Mouse (Mus musculus) CH12.LX (cell line): ENCODE results near the gene Ceacam2. TPM values are rescaled to one million over a fixed set of nuclear protein-coding genes. Genes with fewer than 3 reads are reported as not detected.
A peak's percentile ranks its signal among the peaks of the same experiment; 100 is the strongest.

Source experiments
- DNase-seq: peaks from one replicate; pipeline ENCODE4 v3.0.0-alpha.2; 2013; ENCODE audit errors: extremely low read depth
- H3K27ac ChIP-seq: 2 replicates; pipeline ENCODE4 v1.5.1; 2012; ENCODE audit warnings: low read depth, mild to moderate bottlenecking, control low read depth, moderate library complexity; ENCODE audit not compliant: insufficient read depth
- H3K27me3 ChIP-seq: replicated peaks from 2 replicates; pipeline ENCODE3; 2012; ENCODE audit warnings: inconsistent platforms
- H3K36me3 ChIP-seq, 2 experiments: replicated peaks in 1 of 2; 2 replicates each; pipeline versions ENCODE3 to v1.6.1; 2012; ENCODE audit warnings: inconsistent platforms in 1 of 2, low read length in 1 of 2, mild to moderate bottlenecking in 1 of 2, mixed read lengths in 1 of 2, moderate library complexity in 1 of 2; ENCODE audit not compliant: control insufficient read depth in 1 of 2, insufficient read depth in 1 of 2
- H3K4me1 ChIP-seq, 2 experiments: 2 replicates each; pipeline ENCODE4 v1.6.1; 2012; ENCODE audit warnings: inconsistent platforms in 1 of 2, moderate library complexity in 1 of 2; ENCODE audit not compliant: insufficient read depth in 2 of 2, control insufficient read depth in 1 of 2
- H3K4me2 ChIP-seq: 2 replicates; pipeline ENCODE4 v1.6.1; 2012; ENCODE audit warnings: low read depth, mild to moderate bottlenecking, control low read depth; ENCODE audit not compliant: poor library complexity, insufficient read depth, severe bottlenecking
- H3K4me3 ChIP-seq, 3 experiments: fragments of 150-350 bp in 1 of 3; sonication (generic) in 1 of 3; replicated peaks in 1 of 3; 2 replicates each; pipeline versions ENCODE3 to v1.5.1; 2011 to 2012; ENCODE audit warnings: low read depth in 2 of 3, low read length in 2 of 3, mild to moderate bottlenecking in 2 of 3, moderate library complexity in 2 of 3, control low read depth in 1 of 3, improper control_type of control experiment in 1 of 3, inconsistent platforms in 1 of 3, mixed read lengths in 1 of 3; ENCODE audit not compliant: poor library complexity in 1 of 3
- H3K79me2 ChIP-seq: replicated peaks from 2 replicates; pipeline ENCODE4 v1.6.1; 2012; ENCODE audit warnings: mild to moderate bottlenecking, moderate library complexity; ENCODE audit not compliant: control insufficient read depth, poor library complexity, insufficient read depth, severe bottlenecking; ENCODE audit errors: extremely low read depth
- H3K9ac ChIP-seq: 2 replicates; pipeline ENCODE4 v1.6.1; 2012; ENCODE audit warnings: low read depth, mild to moderate bottlenecking, control low read depth, moderate library complexity; ENCODE audit not compliant: insufficient read depth
- H3K9me3 ChIP-seq: replicated peaks from 2 replicates; pipeline ENCODE3; 2012; ENCODE audit warnings: low read length, inconsistent platforms, mixed read lengths
- BHLHE40 ChIP-seq: IDR thresholded peaks from 2 replicates; pipeline ENCODE4 v1.6.1; 2011; ENCODE audit warnings: mild to moderate bottlenecking, low read depth, low read length, improper control_type of control experiment
- CHD1 ChIP-seq: IDR thresholded peaks from 2 replicates; pipeline ENCODE4 v1.6.1; 2012; ENCODE audit warnings: low read depth, low read length, improper control_type of control experiment, inconsistent platforms
- CHD2 ChIP-seq: IDR thresholded peaks from 2 replicates; pipeline ENCODE4 v1.6.1; 2011; ENCODE audit warnings: low read length, improper control_type of control experiment
- CTCF ChIP-seq, 2 experiments: IDR thresholded peaks in 1 of 2; conservative IDR thresholded peaks in 1 of 2; 2 replicates each; pipeline ENCODE4 v1.5.1; 2011 to 2012; ENCODE audit warnings: low read depth in 2 of 2, low read length in 2 of 2, improper control_type of control experiment in 1 of 2, inconsistent platforms in 1 of 2, mild to moderate bottlenecking in 1 of 2, moderate library complexity in 1 of 2
- E2F4 ChIP-seq: IDR thresholded peaks from 2 replicates; pipeline ENCODE4 v1.6.1; 2011; ENCODE audit warnings: low read depth, low read length, improper control_type of control experiment; ENCODE audit not compliant: insufficient replicate concordance
- ELF1 ChIP-seq: IDR thresholded peaks from 2 replicates; pipeline ENCODE4 v1.6.1; 2014; ENCODE audit warnings: low read depth, mild to moderate bottlenecking, inconsistent platforms, low read length, improper control_type of control experiment
- GABPA ChIP-seq: IDR thresholded peaks from 2 replicates; pipeline ENCODE4 v1.6.1; 2012; ENCODE audit warnings: low read depth, low read length, improper control_type of control experiment, inconsistent platforms; ENCODE audit not compliant: insufficient replicate concordance
- HCFC1 ChIP-seq: IDR thresholded peaks from 2 replicates; pipeline ENCODE4 v1.6.1; 2012; ENCODE audit warnings: low read depth, mild to moderate bottlenecking, inconsistent platforms, low read length, improper control_type of control experiment
- IRF4 ChIP-seq: IDR thresholded peaks from 2 replicates; pipeline ENCODE4 v1.6.1; 2014; ENCODE audit warnings: low read depth, mild to moderate bottlenecking, inconsistent platforms, low read length, improper control_type of control experiment
- JUN ChIP-seq: IDR thresholded peaks from 2 replicates; pipeline ENCODE4 v1.6.1; 2011; ENCODE audit warnings: low read depth, mild to moderate bottlenecking, low read length, improper control_type of control experiment, moderate library complexity; ENCODE audit not compliant: insufficient read depth
- KAT2A ChIP-seq: IDR thresholded peaks from 2 replicates; pipeline ENCODE4 v1.6.1; 2012; ENCODE audit warnings: low read length, improper control_type of control experiment, inconsistent platforms; ENCODE audit not compliant: insufficient replicate concordance
- MAX ChIP-seq: IDR thresholded peaks from 2 replicates; pipeline ENCODE4 v1.6.1; 2011; ENCODE audit warnings: low read length, improper control_type of control experiment
- MAZ ChIP-seq: IDR thresholded peaks from 2 replicates; pipeline ENCODE4 v1.6.1; 2012; ENCODE audit warnings: low read depth, mild to moderate bottlenecking, inconsistent platforms, low read length, improper control_type of control experiment, moderate library complexity
- MEF2A ChIP-seq: IDR thresholded peaks from 2 replicates; pipeline ENCODE4 v1.6.1; 2014; ENCODE audit warnings: low read depth, mild to moderate bottlenecking, inconsistent platforms, low read length, improper control_type of control experiment, borderline replicate concordance
- MXI1 ChIP-seq: IDR thresholded peaks from 2 replicates; pipeline ENCODE4 v1.6.1; 2011; ENCODE audit warnings: mild to moderate bottlenecking, low read depth, low read length, improper control_type of control experiment
- NELFE ChIP-seq: IDR thresholded peaks from 2 replicates; pipeline ENCODE4 v1.6.1; 2011; ENCODE audit warnings: low read depth, low read length, improper control_type of control experiment
- NRF1 ChIP-seq: IDR thresholded peaks from 2 replicates; pipeline ENCODE4 v1.6.1; 2014; ENCODE audit warnings: low read depth, mild to moderate bottlenecking, inconsistent platforms, low read length, improper control_type of control experiment, moderate library complexity
- POLR2A ChIP-seq: IDR thresholded peaks from 2 replicates; pipeline ENCODE4 v1.6.1; 2011; ENCODE audit warnings: low read depth, mild to moderate bottlenecking, improper control_type of control experiment, low read length
- POLR2AphosphoS2 ChIP-seq: IDR thresholded peaks from 2 replicates; pipeline ENCODE4 v1.6.1; 2011; ENCODE audit warnings: low read depth, low read length, improper control_type of control experiment
- RAD21 ChIP-seq: IDR thresholded peaks from 2 replicates; pipeline ENCODE4 v1.6.1; 2011; ENCODE audit warnings: low read depth, mild to moderate bottlenecking, low read length, improper control_type of control experiment, moderate library complexity
- RCOR1 ChIP-seq: conservative IDR thresholded peaks from 2 replicates; pipeline ENCODE4 v1.6.1; 2012; ENCODE audit warnings: low read depth, mild to moderate bottlenecking, inconsistent platforms, low read length, improper control_type of control experiment
- SIN3A ChIP-seq: IDR thresholded peaks from 2 replicates; pipeline ENCODE4 v1.6.1; 2012; ENCODE audit warnings: low read length, improper control_type of control experiment, inconsistent platforms
- SMC3 ChIP-seq: IDR thresholded peaks from 2 replicates; pipeline ENCODE4 v1.6.1; 2011; ENCODE audit warnings: low read depth, low read length, improper control_type of control experiment
- TBP ChIP-seq: conservative IDR thresholded peaks from 2 replicates; pipeline ENCODE4 v1.6.1; 2011; ENCODE audit warnings: low read depth, low read length, improper control_type of control experiment
- UBTF ChIP-seq: IDR thresholded peaks from 2 replicates; pipeline ENCODE4 v1.6.1; 2012; ENCODE audit warnings: low read depth, mild to moderate bottlenecking, inconsistent platforms, low read length, improper control_type of control experiment, moderate library complexity
- USF1 ChIP-seq: IDR thresholded peaks from 2 replicates; pipeline ENCODE4 v1.6.1; 2014; ENCODE audit warnings: low read depth, mild to moderate bottlenecking, inconsistent platforms, low read length, improper control_type of control experiment
- USF2 ChIP-seq: conservative IDR thresholded peaks from 2 replicates; pipeline ENCODE4 v1.6.1; 2011; ENCODE audit warnings: low read depth, low read length, improper control_type of control experiment
- ZC3H11A ChIP-seq: IDR thresholded peaks from 2 replicates; pipeline ENCODE4 v1.6.1; 2012; ENCODE audit warnings: low read depth, mild to moderate bottlenecking, inconsistent platforms, low read length, improper control_type of control experiment
- ZMIZ1 ChIP-seq: IDR thresholded peaks from 2 replicates; pipeline ENCODE4 v1.6.1; 2012; ENCODE audit warnings: low read depth, mild to moderate bottlenecking, inconsistent platforms, low read length, improper control_type of control experiment
- dilution Hi-C: fragments of 300-500 bp; cut with MboI; formaldehyde crosslinking; loops from 2 replicates; pipeline ENCODE4 v1.14.3; 2020; ENCODE audit warnings: low sequenced_read_pairs; ENCODE audit not compliant: extremely low pct_unique_long_range_greater_than_20kb, extremely low pct_ligation_motif_present
- in situ Hi-C: fragments of 300-500 bp; cut with MboI; formaldehyde crosslinking; loops from 3 replicates; pipeline ENCODE4 v1.14.3; 2019; ENCODE audit warnings: low sequenced_read_pairs, low pct_ligation_motif_present, low pct_unique_long_range_greater_than_20kb, mixed read lengths
- polyA plus RNA-seq: library from polyadenylated mRNA; unstranded; fragments of >175 nt; gene quantifications from 2 replicates; pipeline ENCODE4 v1.2.1, GENCODE M21; 2012; ENCODE audit warnings: low read depth; ENCODE audit not compliant: insufficient read length
- total RNA-seq, 2 experiments: library from RNA; depleted of rRNA; stranded (reverse); fragments of 300-350 nt in 1 of 2; fragments of >200 nt in 1 of 2; gene quantifications; 2 replicates each; pipeline ENCODE4 v1.2.3; 2012 to 2014

Ceacam2 gene
- total and polyA plus RNA-seq, 3 experiments, result 0.64 TPM; not detected in 2

- TF ChIP-seq JUN, result no peak
- TF ChIP-seq UBTF, result no peak
- no peak for TF ChIP-seq GABPA
- no peak for TF ChIP-seq CHD1
- peak; percentile 69 for TF ChIP-seq SMC3
- TF ChIP-seq USF1, result no peak
- TF ChIP-seq KAT2A, result no peak
- no peak for TF ChIP-seq USF2
- TF ChIP-seq TBP, result no peak
Measured at GRCm38 (mm10) chr7:25486186-25486585, 53.5 kb downstream of the Ceacam2 start (continued).

- H3K9ac ChIP-seq, result no peak overlapping the region
- no peak for DNase-seq
- TF ChIP-seq MEF2A (no peak), NELFE (no peak), CHD2 (no peak), IRF4 (no peak), SMC3 (no peak), KAT2A (no peak), USF2 (no peak), MAX (no peak), RAD21 (no peak), POLR2A (no peak)
- H3K79me2 ChIP-seq, result no peaks in the 10 kb centered on the region
- H3K27ac ChIP-seq, result no peak overlapping the region
- H3K4me1 ChIP-seq, result no peaks in the 10 kb centered on the region
- H3K4me2 ChIP-seq, result no peak overlapping the region
- H3K4me3 ChIP-seq, result no peak overlapping the region
- dilution Hi-C loops, result no loop called here
- no peaks in the 10 kb centered on the region for H3K36me3 ChIP-seq
- no peaks in the 10 kb centered on the region for H3K9me3 ChIP-seq
- H3K27me3 ChIP-seq, result peaks cover 21% of the 10 kb centered on the region
- in situ Hi-C loops, result loop anchor here (10.0 kb wide), 1 partner anchor 50 kb away; the partner anchor contains the start of gene Ceacam2
Measured at GRCm38 (mm10) chr7:25485061-25485460, 54.6 kb downstream of the Ceacam2 start.

GRCm38 (mm10) chr7:25483133-25483735, 56.4 kb downstream of the Ceacam2 start:
- in situ Hi-C loops, result loop anchor here (5.0 to 10.0 kb wide), 2 partner anchors 52 to 114 kb away; partner anchors contain the start of gene Ceacam2

More at GRCm38 (mm10) chr7:25483133-25483735, 56.4 kb downstream of the Ceacam2 start:
- Histone ChIP-seq H3K27me3 (peaks cover 21% of the 10 kb centered on the region), H3K4me2 (no peak overlapping the region)
- no peak for TF ChIP-seq RAD21
- TF ChIP-seq MAZ, result no peak
- no peak for TF ChIP-seq E2F4
- no peak for TF ChIP-seq ZC3H11A
- no peak for TF ChIP-seq ZMIZ1
- no peak for TF ChIP-seq BHLHE40
- TF ChIP-seq KAT2A, result no peak
- TF ChIP-seq USF2, result no peak
- no peak for TF ChIP-seq SIN3A
- TF ChIP-seq CTCF (conservative IDR thresholded peaks at IDR 0.05 in 1 of 2, IDR thresholded peaks at IDR 0.05 in 1 of 2; ENCODE audit: low read depth in 2 of 2, low read length in 2 of 2), result no peak
- no peak for TF ChIP-seq ELF1
- no peak for TF ChIP-seq SMC3
- no peak for TF ChIP-seq HCFC1
- no peak for TF ChIP-seq USF1
- no peak for TF ChIP-seq NRF1
- TF ChIP-seq NELFE, result no peak
- no peak for TF ChIP-seq MAX
- TF ChIP-seq MXI1, result no peak
- no peak for TF ChIP-seq RCOR1
- no peak for TF ChIP-seq POLR2AphosphoS2
- TF ChIP-seq, all 38 proteins: peak for 0
- Histone ChIP-seq H3K4me3 (no peak overlapping the region), H3K4me1 (no peaks in the 10 kb centered on the region), H3K9ac (no peak overlapping the region), H3K36me3 (no peaks in the 10 kb centered on the region), H3K79me2 (no peaks in the 10 kb centered on the region), H3K9me3 (no peaks in the 10 kb centered on the region), H3K27ac (no peak overlapping the region)
- dilution Hi-C loops, result no loop called here
- no peak for DNase-seq
